Mouse (Mus musculus) CH12.LX (cell line): ENCODE results near the gene Timm10. TPM values are rescaled to one million over a fixed set of nuclear protein-coding genes. Genes with fewer than 3 reads are reported as not detected.

ENCODE experiments used
- polyA plus RNA-seq: library from polyadenylated mRNA; unstranded; fragments of >175 nt; gene quantifications from 2 replicates; pipeline ENCODE4 v1.2.1, GENCODE M21; 2012; ENCODE audit warnings: low read depth; ENCODE audit not compliant: insufficient read length
- total RNA-seq, 2 experiments: library from RNA; depleted of rRNA; stranded (reverse); fragments of 300-350 nt in 1 of 2; fragments of >200 nt in 1 of 2; gene quantifications; 2 replicates each; pipeline ENCODE4 v1.2.3; 2012 to 2014

Timm10 gene
- total and polyA plus RNA-seq, 3 experiments, result 77.7 to 115 (median 81.2) TPM

Other genes with a start within 250 kb of the Timm10 start
Only the 20 nearest of the 21 such genes appear.
- 2.7 and 2.8 TPM in 2 replicates for gene Ctnnd1, start 176.2 kb upstream of the Timm10 start, total RNA-seq (2012; rRNA removed)
- gene Ctnnd1, start 176.2 kb upstream of the Timm10 start, total RNA-seq (2014; rRNA removed), result 0.28 and 0.38 TPM in 2 replicates
- 1.2 and 1.5 TPM in 2 replicates for gene Ctnnd1, start 176.2 kb upstream of the Timm10 start, polyA plus RNA-seq
- 0.04 and 0.08 TPM in 2 replicates for gene Btbd18, start 167.9 kb upstream of the Timm10 start, total RNA-seq (2012; rRNA removed)
- gene Btbd18, start 167.9 kb upstream of the Timm10 start, total RNA-seq (2014; rRNA removed), result not detected in 2 replicates
- gene Btbd18, start 167.9 kb upstream of the Timm10 start, polyA plus RNA-seq, result 0.18 and 0.24 TPM in 2 replicates
- 453 and 473 TPM in 2 replicates for gene Selenoh, start 156.2 kb upstream of the Timm10 start, total RNA-seq (2012; rRNA removed)
- 408 and 428 TPM in 2 replicates for gene Selenoh, start 156.2 kb upstream of the Timm10 start, total RNA-seq (2014; rRNA removed)
- gene Selenoh, start 156.2 kb upstream of the Timm10 start, polyA plus RNA-seq, result 275 and 277 TPM in 2 replicates
- gene Gm28635, start 149.0 kb upstream of the Timm10 start, total RNA-seq (2012; rRNA removed), result not detected in 2 replicates
- gene Gm28635, start 149.0 kb upstream of the Timm10 start, total RNA-seq (2014; rRNA removed), result not detected in 2 replicates
- gene Gm28635, start 149.0 kb upstream of the Timm10 start, polyA plus RNA-seq, result not detected in 2 replicates
- gene Med19, start 148.6 kb upstream of the Timm10 start, total RNA-seq (2012; rRNA removed), result 10.7 and 12.7 TPM in 2 replicates
- gene Med19, start 148.6 kb upstream of the Timm10 start, total RNA-seq (2014; rRNA removed), result 25.6 and 25.9 TPM in 2 replicates
- 23.1 and 24.7 TPM in 2 replicates for gene Med19, start 148.6 kb upstream of the Timm10 start, polyA plus RNA-seq
- gene Tmx2, start 147.9 kb upstream of the Timm10 start, total RNA-seq (2012; rRNA removed), result 58.7 and 76.5 TPM in 2 replicates
- gene Tmx2, start 147.9 kb upstream of the Timm10 start, total RNA-seq (2014; rRNA removed), result 66.4 and 68.1 TPM in 2 replicates
- gene Tmx2, start 147.9 kb upstream of the Timm10 start, polyA plus RNA-seq, result 70.4 and 75.5 TPM in 2 replicates
- gene Zdhhc5, start 111.8 kb upstream of the Timm10 start, total RNA-seq (2012; rRNA removed), result 25.4 and 28.5 TPM in 2 replicates
- 35.5 and 37.7 TPM in 2 replicates for gene Zdhhc5, start 111.8 kb upstream of the Timm10 start, total RNA-seq (2014; rRNA removed)
- 37.6 and 45.5 TPM in 2 replicates for gene Zdhhc5, start 111.8 kb upstream of the Timm10 start, polyA plus RNA-seq
- 32.0 and 42.1 TPM in 2 replicates for gene Clp1, start 99.6 kb upstream of the Timm10 start, total RNA-seq (2012; rRNA removed)
- 65.2 and 67.1 TPM in 2 replicates for gene Clp1, start 99.6 kb upstream of the Timm10 start, total RNA-seq (2014; rRNA removed)
- 37.0 and 46.5 TPM in 2 replicates for gene Clp1, start 99.6 kb upstream of the Timm10 start, polyA plus RNA-seq
- 0.25 and 0.59 TPM in 2 replicates for gene Ypel4, start 92.9 kb upstream of the Timm10 start, total RNA-seq (2012; rRNA removed)
- gene Ypel4, start 92.9 kb upstream of the Timm10 start, total RNA-seq (2014; rRNA removed), result not detected in 2 replicates
- not detected in 2 replicates for gene Ypel4, start 92.9 kb upstream of the Timm10 start, polyA plus RNA-seq
- not detected in 2 replicates for gene Gm19426, start 83.3 kb upstream of the Timm10 start, total RNA-seq (2012; rRNA removed)
- not detected in 2 replicates for gene Gm19426, start 83.3 kb upstream of the Timm10 start, total RNA-seq (2014; rRNA removed)
- gene Gm19426, start 83.3 kb upstream of the Timm10 start, polyA plus RNA-seq, result not detected in 2 replicates
- not detected in 2 replicates for gene Serping1, start 51.6 kb upstream of the Timm10 start, total RNA-seq (2012; rRNA removed)
- gene Serping1, start 51.6 kb upstream of the Timm10 start, total RNA-seq (2014; rRNA removed), result not detected in 2 replicates
- not detected in 2 replicates for gene Serping1, start 51.6 kb upstream of the Timm10 start, polyA plus RNA-seq
- 1.7 and 2.0 TPM in 2 replicates for gene Ube2l6, start 28.2 kb upstream of the Timm10 start, total RNA-seq (2012; rRNA removed)
- 7.3 and 8.5 TPM in 2 replicates for gene Ube2l6, start 28.2 kb upstream of the Timm10 start, total RNA-seq (2014; rRNA removed)
- gene Ube2l6, start 28.2 kb upstream of the Timm10 start, polyA plus RNA-seq, result 4.1 and 5.0 TPM in 2 replicates
- gene Smtnl1, start 4.3 kb upstream of the Timm10 start, total RNA-seq (2012; rRNA removed), result 0.71 and 1.5 TPM in 2 replicates
- 0.26 TPM in 1 of 2 replicates, not detected in the other for gene Smtnl1, start 4.3 kb upstream of the Timm10 start, total RNA-seq (2014; rRNA removed)
- gene Smtnl1, start 4.3 kb upstream of the Timm10 start, polyA plus RNA-seq, result 0.13 and 0.14 TPM in 2 replicates
- 4.9 and 5.0 TPM in 2 replicates for gene Slc43a1, start 11.9 kb downstream of the Timm10 start, total RNA-seq (2012; rRNA removed)
- gene Slc43a1, start 11.9 kb downstream of the Timm10 start, total RNA-seq (2014; rRNA removed), result 0.19 TPM in 1 of 2 replicates, not detected in the other
- 0.30 and 0.71 TPM in 2 replicates for gene Slc43a1, start 11.9 kb downstream of the Timm10 start, polyA plus RNA-seq
- not detected in 2 replicates for gene Rtn4rl2, start 59.7 kb downstream of the Timm10 start, total RNA-seq (2012; rRNA removed)
- not detected in 2 replicates for gene Rtn4rl2, start 59.7 kb downstream of the Timm10 start, total RNA-seq (2014; rRNA removed)
- gene Rtn4rl2, start 59.7 kb downstream of the Timm10 start, polyA plus RNA-seq, result not detected in 2 replicates
- 121 and 136 TPM in 2 replicates for gene Slc43a3, start 109.6 kb downstream of the Timm10 start, total RNA-seq (2012; rRNA removed)
- 163 and 176 TPM in 2 replicates for gene Slc43a3, start 109.6 kb downstream of the Timm10 start, total RNA-seq (2014; rRNA removed)
- 140 and 174 TPM in 2 replicates for gene Slc43a3, start 109.6 kb downstream of the Timm10 start, polyA plus RNA-seq
- 0.81 and 1.5 TPM in 2 replicates for gene Prg2, start 153.5 kb downstream of the Timm10 start, total RNA-seq (2012; rRNA removed)
- gene Prg2, start 153.5 kb downstream of the Timm10 start, total RNA-seq (2014; rRNA removed), result 0.60 and 1.1 TPM in 2 replicates
- 0.49 and 0.93 TPM in 2 replicates for gene Prg2, start 153.5 kb downstream of the Timm10 start, polyA plus RNA-seq
- gene Prg3, start 161.2 kb downstream of the Timm10 start, total RNA-seq (2012; rRNA removed), result not detected in 2 replicates
- gene Prg3, start 161.2 kb downstream of the Timm10 start, total RNA-seq (2014; rRNA removed), result not detected in 2 replicates
- gene Prg3, start 161.2 kb downstream of the Timm10 start, polyA plus RNA-seq, result not detected in 2 replicates
- 241 and 287 TPM in 2 replicates for gene Ssrp1, start 210.2 kb downstream of the Timm10 start, total RNA-seq (2012; rRNA removed)
- 287 and 297 TPM in 2 replicates for gene Ssrp1, start 210.2 kb downstream of the Timm10 start, total RNA-seq (2014; rRNA removed)
- 437 and 585 TPM in 2 replicates for gene Ssrp1, start 210.2 kb downstream of the Timm10 start, polyA plus RNA-seq
- 2.4 and 7.1 TPM in 2 replicates for gene P2rx3, start 210.5 kb downstream of the Timm10 start, total RNA-seq (2012; rRNA removed)
- gene P2rx3, start 210.5 kb downstream of the Timm10 start, total RNA-seq (2014; rRNA removed), result 1.7 and 2.2 TPM in 2 replicates
- gene P2rx3, start 210.5 kb downstream of the Timm10 start, polyA plus RNA-seq, result 3.7 and 4.7 TPM in 2 replicates